Mouse (Mus musculus) adrenal gland (tissue): ENCODE results near the gene Ccn1.

ENCODE experiments used
- intact Hi-C: fragments of 180-260 bp; cut with DNase I; formaldehyde crosslinking; loops from one replicate; pipeline ENCODE4 v1.15.1; 2025

Ccn1 gene

DNA sequence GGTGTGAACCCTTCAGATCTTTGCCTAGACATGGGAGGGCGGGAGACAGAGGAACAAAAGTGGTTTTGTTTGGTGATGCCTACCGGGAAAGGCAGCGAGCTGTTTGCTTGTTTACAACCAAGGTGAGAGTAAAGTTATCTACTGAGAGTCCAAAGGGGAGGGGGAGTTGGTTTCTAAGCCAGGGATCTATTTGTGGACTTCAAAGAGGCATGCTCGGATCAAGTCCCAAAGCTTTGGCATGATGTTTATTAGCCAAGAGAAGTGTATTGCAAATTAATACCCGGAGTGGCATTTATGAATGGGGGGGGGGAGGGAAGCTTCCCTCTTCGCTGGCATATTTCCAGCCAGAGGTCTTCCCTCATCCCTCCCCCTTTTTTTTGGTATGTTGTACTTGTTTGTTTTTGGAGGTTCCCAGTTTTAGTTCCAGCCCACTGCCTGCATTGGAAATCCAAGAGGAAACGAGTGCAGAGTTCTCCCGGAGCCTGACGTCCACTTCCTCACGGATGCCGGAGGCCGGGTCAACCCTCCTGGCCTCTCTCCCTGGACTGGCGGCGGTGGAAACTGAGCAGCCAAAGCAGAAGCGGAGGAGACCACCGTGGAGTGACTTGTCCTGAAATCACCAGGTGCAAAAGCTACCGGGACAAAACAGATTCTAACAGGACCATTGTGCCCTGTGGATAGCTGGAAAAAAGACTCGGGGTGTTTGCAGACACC, 674 bp upstream of the Ccn1 start:
- intact Hi-C loops, result no loop called here

DNA sequence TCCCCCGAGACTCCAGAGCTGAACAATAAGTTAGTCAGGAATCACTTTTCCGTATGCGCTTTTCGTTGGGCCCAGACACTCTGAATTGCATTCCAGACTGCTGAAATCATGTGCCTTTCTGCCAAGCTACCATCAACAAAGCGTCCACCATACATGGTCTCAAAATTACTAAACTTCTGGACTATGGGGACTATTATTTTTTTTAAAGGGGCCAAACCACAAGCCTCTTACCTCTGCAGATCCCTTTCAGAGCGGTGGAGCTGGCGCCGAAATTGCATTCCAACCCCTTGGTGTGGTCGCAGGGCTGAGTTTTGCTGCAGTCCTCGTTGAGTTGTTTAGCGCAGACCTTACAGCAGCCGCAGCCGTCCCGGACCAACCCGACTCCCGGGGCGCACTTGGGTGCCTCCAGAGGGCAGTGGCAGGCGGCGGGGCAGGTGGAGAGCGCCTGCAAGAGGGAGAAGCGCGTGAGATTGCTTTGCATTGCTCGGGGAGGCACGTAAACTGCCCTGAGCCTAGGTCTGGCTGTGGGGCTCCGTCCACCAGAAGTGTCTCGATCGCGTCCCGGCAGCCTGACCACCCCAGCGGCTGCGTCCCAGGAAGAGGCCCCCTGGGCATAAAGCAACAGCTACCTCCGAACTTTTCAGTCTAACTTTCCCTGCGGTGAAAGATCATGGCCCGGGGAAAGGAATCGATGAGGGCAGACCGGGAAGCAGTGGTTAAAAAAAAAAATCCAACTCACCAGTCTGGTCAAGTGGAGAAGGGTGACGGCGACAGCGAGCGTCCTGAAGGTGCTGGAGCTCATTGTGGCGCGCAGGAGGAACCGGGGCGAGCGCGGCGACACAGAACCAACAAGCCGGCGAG, 560 bp downstream of the Ccn1 start:
- intact Hi-C loops, result no loop called here

DNA sequence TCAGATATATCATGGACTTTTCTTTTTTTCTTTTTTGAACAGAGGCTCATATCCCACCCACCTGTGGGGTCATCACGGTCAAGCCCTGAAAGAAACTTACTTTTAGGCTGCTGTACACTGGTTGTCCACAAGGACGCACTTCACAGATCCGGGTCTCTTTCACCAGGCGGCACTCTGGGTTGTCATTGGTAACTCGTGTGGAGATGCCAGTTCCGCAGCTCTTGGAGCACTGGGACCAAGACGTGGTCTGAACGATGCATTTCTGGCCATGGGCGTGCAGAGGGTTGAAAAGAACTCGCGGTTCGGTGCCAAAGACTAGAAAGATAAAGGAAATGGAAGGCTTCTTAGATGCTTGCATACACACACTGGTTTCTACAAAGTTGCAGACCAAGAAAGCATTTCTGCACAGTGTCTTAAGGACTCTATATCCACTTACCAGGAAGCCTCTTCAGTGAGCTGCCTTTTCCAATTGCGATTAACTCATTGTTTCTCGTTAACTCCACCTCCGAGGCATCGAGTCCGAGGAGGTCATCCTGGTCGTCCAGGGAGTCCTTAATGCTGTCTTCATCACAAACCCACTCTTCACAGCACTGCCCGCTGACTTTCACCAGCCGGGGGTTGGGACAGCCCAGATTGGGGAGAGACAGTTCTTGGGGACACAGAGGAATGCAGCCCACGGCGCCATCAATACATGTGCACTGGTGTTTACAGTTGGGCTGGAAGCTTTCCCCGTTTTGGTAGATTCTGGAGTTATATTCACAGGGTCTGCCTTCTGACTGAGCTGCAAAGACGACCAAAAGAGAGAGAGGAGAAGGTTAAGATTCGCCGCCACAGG, 1.5 kb downstream of the Ccn1 start:
- intact Hi-C loops, result no loop called here

DNA sequence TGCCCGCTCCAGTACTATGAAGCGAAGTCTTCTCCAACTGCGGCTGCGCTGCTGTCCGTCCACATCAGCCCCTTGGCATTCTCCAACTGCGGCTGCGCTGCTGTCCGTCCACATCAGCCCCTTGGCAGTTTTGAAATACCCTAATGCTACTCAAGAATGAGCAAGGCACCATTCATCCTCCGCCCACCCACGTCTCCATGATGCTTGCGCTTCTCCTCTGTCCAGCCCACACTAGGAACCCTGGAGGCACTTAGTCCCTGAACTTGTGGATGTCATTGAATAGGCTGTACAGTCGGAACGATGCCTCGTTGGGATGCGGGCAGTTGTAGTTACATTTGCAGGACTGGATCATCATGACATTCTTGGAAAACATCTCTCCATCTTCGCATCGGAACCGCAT, 2.4 kb downstream of the Ccn1 start:
- intact Hi-C loops, result no loop called here

DNA sequence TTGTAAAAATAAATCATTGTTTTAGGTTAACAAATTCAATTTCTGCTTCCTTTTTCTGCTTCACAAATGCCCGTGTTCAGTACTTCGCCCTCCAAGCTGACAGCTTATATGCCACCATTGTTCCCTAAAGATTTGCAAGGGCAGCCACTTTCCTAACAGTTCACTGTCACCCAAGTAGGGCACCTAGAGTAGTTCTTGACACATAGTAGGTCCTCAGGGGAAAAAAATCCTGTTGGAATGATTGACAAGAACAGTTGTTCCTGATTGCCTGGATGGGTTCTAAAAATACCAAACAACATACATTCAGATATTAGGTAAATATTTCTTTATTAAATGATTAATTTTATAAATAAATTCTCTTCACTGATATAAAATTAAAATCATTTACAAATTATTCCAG, 3.1 kb downstream of the Ccn1 start:
- intact Hi-C loops, result no loop called here

DNA sequence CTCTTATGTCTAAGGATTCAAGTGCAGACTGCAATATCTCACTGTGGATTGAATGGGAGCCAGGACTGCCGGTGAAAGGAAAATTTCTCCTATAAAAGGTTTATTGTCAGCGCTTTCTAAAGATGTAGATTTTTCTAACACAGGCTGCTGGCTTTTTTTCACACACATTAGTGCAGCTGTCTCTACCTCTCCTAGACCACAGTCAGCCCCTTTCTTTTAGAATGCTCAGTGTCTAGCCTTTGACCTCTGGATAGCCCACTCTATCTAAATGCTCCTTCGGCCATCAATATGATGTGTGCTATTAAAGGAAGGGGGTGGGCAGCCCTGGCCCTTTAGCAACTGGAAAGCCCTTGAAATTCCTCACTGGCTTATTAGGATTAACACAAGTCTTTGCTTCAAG, 3.8 kb downstream of the Ccn1 start:
- intact Hi-C loops, result no loop called here

DNA sequence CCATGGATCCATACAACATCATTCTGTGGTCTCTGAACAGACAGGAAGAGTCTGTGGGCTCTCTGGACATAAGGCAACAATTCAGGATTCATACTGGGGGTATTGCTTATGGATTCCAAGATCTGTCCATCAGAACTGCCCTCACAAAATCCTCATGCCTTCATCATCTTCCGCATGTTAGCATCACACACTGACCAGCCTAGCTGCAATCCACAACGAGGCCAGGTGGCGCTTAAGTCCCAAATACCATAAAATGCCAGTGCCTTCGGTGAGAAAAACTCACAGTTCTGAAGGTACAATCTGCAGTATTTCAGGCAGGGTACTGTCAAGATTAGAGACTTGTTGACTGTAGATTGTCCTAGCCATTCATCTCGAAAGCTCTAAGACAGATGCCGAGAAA, 4.3 kb downstream of the Ccn1 start:
- intact Hi-C loops, result no loop called here

DNA sequence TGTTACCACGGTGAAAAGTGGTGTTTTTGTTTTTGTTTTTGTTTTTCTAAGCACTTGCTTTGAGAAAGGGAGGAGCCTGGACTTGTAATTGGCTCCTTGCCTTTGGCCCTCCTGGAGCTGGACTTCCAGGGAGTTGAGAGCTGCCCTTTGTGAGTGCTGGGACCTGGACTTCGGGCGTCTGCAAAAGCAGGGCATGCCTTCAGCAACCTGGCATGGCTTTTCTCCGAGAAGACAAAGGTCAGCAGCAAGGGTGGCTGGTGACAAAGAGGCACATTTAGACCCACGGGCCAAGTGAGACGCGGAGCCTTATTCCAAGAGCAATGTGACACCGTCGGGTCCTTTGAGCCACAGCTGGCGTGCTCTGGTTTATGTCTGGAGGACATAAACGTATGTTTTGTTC, 6.9 kb downstream of the Ccn1 start:
- intact Hi-C loops, result no loop called here

DNA sequence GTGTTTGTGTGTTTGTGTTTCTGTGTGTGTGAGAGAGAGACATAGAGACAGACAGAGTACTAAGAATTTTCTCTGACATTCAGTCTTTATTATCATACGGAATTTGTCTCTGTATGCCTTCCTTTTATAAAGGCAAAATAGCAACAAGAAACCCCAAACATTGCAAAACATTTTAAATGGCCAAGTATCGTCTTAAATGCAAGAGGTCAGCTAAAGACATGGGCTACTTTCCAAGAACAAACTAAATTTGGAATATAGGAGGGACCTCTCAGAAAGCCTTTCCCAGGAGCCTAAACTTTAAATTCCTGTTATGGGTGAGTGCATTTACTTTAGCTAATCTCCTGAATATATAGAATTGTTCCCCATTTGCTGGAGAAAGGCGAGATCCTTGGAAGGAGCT, 7.9 kb downstream of the Ccn1 start:
- intact Hi-C loops, result no loop called here

DNA sequence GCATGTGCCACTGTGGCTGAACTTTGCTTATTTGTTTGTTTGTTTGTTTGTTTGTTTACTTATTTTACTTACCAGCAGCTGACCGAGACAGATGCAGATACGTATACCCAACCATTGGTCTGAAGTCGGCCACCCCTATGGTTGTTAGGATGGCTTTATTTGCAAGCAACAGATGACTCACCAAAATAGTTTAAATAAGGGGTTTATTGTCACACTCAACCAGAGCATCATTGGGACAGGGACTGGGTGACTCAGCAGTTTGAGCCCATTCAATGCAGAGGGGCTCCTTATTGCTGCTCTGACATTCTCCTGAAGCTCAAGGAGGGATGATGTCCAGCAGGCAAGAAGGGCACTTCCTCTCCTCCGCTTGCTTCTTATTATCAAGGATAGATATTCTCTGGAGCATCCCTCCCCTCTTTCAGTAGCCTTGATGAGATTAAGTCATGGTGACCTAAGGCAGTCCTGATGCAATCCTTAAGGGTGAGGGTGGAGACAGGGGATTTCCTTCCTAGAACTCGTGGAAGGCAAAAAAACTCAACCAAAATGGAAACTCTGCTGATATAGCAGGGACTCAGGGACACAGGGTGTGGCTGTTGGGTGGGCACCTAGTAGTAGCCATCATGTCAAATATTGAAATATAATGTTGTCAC, 8.6 kb downstream of the Ccn1 start:
- intact Hi-C loops, result no loop called here

DNA sequence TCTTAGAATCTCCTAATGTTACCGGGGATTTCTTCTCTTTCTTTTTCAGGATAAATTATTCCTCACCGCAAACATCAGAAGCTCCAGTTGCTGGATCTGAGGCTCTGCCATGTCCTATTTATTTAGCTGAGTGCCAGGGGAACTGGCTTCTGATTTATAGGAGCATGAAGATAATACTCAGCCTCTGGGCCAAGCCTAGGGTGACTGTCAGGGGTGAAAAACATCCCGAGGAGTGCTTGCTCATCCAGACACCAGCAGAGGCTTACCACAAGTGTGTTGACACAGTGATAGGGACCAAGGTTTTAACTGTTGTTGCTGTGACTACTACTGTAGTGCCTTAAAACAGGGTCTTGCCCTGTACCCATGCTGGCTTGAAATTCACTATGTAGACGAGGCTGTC, 9.2 kb downstream of the Ccn1 start:
- intact Hi-C loops, result no loop called here

DNA sequence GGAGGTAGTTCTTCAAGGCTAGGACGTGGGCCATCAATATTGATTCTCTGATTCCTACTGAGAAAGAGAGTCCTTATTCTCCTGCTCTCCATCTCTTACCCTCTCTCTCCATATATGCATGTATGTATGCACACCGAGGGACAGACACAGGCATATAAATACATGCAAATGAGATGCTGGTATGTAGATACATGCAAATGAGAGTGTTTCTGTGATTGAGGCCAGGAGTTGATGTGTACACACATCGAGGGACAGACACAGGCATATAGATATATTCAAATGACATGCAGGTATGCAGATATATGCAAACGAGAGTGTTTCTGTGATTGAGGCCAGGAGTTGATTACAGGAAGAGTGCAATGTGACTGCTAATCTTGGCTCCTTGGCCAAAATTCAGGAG, 9.6 kb downstream of the Ccn1 start:
- intact Hi-C loops, result no loop called here

DNA sequence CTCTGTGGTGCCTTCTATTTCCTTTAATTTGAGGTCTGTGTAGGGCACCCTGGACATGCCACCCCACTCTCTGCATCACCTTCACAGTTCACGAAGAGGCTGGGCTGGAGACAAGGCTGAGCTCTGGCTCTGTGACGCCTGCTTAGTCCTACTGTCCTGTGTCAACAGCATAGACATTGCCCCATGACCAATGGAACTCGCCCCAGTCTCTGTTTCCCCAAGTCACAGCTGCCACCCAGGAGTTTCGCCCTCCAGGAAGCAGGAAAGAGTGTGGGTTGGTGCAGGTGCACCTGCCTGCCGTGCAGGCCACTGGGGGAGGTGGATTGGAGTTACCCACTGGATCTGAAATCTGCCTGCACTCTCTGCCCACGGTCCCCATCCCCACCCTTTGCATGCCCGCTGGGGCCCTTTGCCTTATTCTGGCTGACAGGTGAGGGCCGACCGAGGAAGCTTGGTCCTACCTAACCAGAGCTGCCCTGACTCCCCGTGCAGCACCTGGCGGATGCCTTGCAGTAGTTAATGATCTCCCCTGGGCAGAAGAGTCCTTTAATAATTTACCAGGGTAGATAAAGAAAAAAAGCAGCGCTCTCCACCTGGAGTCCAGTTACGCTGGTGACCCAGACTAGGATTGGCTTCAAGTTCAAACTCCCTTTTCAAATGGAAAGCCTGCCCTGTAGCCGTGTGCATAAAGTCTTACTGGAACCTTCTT, 15.6 kb downstream of the Ccn1 start:
- intact Hi-C loops, result no loop called here

DNA sequence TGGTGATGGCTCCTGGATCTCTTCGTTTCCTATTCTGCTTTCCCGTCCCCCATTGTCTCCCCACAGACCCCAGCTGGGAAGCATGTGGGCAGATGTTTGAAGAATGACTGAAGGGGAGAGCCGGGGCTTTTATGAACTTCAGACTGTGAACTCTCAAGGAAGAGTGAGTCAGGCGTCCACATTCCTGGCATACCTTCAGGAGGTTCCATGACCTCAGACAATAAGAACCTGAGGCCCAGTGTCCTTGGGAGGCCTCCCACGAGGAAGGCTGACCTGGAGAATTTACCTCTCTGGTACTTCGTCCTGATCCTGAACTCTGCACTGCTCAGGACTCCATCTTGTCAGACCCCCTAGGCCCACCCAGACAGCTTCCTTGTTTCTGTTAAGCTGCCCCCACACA, 16.9 kb downstream of the Ccn1 start:
- intact Hi-C loops, result no loop called here

DNA sequence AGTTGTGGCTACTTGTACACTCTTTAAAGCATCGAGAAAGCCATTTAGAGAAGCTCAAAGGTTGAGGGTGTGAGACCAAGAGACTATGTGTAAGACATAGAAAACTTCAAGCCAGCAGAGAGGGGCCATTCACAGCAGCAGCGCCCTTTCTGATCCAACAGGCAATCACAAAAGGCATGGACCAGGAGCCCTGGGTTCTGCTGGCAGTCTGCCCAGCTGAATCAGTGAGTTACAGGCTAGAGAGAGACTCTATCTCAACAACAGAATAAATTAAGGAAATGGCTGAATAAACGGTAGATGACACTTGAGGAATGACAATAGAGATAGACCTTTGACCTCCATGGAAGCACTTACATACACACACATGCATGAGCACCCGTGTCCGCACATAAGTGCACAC, 21.1 kb downstream of the Ccn1 start:
- intact Hi-C loops, result no loop called here

DNA sequence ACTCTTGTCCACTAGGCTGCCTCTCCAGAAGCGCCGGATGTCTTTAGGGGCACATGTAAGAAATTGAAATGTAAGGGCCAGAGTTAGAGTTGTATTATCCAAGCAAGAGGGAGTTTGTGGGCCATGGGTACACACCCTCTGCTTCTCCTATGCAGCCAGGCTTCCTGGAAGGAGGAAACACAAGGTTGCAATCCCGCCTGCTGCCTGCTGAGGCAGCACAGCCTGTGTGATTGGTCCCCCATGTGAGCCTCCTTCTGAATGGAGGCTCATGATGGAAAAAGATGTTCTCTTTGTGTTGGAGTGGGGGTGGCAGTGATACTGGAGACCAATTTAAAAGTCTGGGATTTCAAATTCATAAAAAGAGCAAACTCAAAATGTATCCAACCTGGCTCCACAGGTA, 22.0 kb downstream of the Ccn1 start:
- intact Hi-C loops, result no loop called here

DNA sequence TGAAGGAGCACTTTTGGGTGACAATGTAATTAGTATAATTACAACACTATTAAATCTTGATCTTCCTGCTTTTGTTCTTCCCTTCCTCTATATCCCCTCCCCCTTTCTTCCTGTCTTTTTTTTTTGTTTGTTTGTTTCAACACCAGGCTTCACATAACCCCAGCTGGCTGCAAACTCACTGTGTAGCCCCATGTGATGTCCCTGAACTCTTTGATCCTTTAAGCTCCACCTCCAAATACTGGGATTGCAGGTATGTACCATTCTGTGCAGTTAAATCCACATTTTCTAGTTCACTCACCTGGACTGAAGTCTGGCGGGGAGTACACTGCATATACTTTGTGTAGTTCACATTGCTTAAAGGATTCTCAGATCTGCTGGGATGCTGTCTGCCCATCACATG, 23.7 kb downstream of the Ccn1 start:
- intact Hi-C loops, result no loop called here

DNA sequence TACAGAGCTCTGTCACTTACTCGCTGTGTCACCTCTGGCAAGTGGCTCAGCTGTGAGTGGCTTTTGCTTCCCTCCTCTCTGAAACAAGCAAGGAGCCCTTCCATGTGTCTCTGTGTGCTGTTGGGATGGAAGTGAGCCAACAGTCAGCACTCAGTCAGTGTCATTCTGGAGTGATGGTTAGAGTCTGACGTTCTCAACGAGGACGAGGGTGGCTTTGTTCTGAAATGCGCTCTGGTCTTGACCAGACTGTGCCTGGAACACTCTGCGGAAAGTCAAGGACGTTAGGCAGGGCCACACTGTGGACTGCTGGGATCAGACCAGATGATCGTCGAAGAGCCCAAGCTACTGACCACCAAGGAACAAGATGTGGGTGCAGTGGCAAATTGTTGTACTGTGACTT, 24.2 kb downstream of the Ccn1 start:
- intact Hi-C loops, result no loop called here

DNA sequence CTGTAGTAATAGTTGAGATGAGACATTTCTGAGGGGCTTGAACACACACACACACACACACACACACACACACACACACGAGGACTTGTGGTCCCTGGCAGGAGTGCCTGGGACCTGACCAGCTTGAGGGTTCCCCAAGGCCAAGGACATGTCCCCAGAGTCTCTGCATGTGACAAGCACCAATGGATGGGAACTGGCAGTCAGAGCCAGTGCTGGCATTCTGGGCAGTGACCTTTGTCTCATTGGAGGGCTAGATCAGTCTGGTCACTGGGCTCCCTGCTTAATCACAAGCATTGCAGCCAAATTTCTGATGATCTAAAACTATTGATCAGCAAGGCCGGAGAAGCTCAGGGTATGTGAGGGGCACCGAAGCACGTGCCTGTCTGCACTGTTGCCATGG, 25.0 kb downstream of the Ccn1 start:
- intact Hi-C loops, result no loop called here

DNA sequence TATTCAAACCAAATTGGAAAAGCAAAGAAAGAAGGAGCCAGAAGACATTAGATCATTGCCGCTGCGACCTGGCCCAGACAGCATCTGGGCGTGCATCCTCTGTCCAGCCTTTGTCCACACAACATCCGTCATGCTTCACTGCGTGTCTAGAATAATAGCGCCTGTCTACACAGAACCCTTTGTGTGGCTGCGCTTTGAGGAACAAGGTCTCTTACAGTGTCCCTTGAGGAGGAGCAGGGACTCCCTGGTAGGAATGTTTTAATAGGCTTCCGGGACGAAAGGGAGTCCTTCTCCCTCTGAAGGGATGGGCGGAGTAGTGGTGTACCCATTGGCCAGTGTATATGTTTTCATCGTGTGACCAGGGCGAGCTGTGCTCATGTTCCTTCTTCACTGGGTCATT, 26.7 kb downstream of the Ccn1 start:
- intact Hi-C loops, result no loop called here

DNA sequence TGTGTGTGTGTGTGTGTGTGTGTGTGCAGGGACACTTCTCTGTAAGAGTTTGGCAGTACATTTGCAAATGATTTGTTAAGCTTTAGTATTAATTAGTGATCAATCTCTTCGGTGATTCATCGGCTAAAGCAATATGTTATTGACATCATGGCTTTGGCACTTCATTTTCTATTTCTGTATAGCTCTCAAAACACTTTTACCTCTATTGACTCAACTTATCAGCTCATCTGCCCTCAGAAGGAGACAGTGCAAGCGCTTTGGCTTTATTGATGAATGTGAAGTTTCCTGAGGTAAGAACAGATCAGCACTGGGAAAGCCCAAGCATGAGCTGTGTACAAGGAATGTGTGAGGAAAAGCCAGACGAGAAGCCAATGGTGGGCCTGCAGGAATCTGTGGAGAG, 28.6 kb downstream of the Ccn1 start:
- intact Hi-C loops, result no loop called here
